Mouse (Mus musculus): ENCODE results near the gene Wbp1l. TPM values are rescaled to one million over a fixed set of nuclear protein-coding genes. Genes with fewer than 3 reads are reported as not detected.

The Wbp1l gene
- polyA plus RNA-seq, 1 experiment, result 50.6 TPM

DNA sequence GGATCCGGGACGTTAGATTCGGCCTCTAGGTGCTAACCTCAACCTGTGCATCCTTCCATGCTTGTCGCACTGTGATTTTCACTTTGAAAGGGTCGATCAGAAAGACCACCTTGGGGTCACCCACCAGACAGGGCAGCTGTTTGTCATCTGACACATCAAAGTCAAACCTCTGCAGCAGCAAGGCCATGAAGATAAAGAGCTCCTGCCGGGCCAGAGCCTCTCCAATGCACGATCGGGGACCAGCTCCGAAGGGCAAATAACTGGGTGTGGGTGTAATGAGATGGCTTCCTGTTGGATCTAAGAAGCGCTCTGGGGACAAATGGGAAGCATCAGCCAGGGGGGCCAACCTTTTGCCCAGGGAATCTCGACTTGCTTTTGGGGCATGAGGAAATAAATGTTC, 68.4 kb downstream of the Wbp1l start:
- H3K27ac ChIP-seq (ENCODE audit: insufficient read depth, low read length), result no peak overlapping the region
- H3K4me1 ChIP-seq (ENCODE audit: control insufficient read depth, insufficient read depth, low read length), result no peaks in the 10 kb centered on the region; the same call in 1 of the 2 replicates
- no peak for TF ChIP-seq POLR2A (IDR thresholded peaks at IDR 0.05; ENCODE audit: low read depth, low read length)
- TF ChIP-seq CTCF (IDR thresholded peaks at IDR 0.05; ENCODE audit: borderline replicate concordance, insufficient read depth, low read length), result no peak
- no peak overlapping the region for H3K4me3 ChIP-seq (ENCODE audit: insufficient read depth, low read length)

DNA sequence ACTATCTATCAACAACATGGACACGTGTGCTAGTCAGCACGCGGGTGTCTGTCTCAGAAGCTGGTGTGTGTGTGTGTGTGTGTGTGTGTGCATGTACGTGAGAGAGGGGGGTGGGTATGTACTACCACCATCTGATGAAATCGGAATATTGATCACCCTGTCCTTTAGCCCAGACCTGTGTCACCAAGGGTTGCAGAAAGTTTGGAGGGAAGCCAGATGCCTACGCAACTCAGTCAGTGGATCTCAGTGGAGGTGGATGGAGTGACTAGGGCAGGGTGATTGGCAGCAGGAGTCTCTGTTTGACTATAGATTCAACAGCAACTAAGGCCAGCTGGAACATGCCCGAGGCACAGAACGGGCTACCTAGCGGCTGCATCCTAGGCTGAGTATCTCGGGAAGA, 69.4 kb downstream of the Wbp1l start:
- Histone ChIP-seq H3K4me1 (ENCODE audit: control insufficient read depth, insufficient read depth, low read length) (no peaks in the 10 kb centered on the region; the same call in 1 of the 2 replicates), H3K27ac (ENCODE audit: insufficient read depth, low read length) (no peak overlapping the region), H3K4me3 (ENCODE audit: insufficient read depth, low read length) (no peak overlapping the region)
- TF ChIP-seq POLR2A (IDR thresholded peaks at IDR 0.05; ENCODE audit: low read depth, low read length), result no peak
- no peak for TF ChIP-seq CTCF (IDR thresholded peaks at IDR 0.05; ENCODE audit: borderline replicate concordance, insufficient read depth, low read length)

DNA sequence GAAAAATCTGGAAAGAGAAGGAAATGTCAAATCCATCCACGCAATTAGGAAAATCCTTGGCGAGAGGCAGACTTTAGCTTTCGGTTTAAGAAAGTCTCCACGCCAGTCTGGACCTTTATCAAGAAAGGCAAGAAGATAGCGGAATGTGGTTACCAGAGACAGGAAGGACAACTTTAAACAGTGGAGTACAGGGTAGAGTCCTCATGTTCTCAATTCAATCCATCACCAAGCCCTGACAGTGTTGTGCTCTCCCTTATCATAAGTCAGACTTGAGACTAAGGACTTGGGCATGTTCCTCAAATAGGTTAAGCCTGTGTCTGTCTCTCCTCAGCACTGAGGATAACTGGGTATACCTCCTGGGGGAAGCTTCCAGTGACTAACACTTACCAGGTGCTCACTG, 70.9 kb downstream of the Wbp1l start:
- no peak overlapping the region for H3K4me3 ChIP-seq (ENCODE audit: insufficient read depth, low read length)
- no peaks in the 10 kb centered on the region; the same call in 1 of the 2 replicates for H3K4me1 ChIP-seq (ENCODE audit: control insufficient read depth, insufficient read depth, low read length)
- TF ChIP-seq POLR2A (IDR thresholded peaks at IDR 0.05; ENCODE audit: low read depth, low read length) (no peak), CTCF (IDR thresholded peaks at IDR 0.05; ENCODE audit: borderline replicate concordance, insufficient read depth, low read length) (no peak)
- H3K27ac ChIP-seq (ENCODE audit: insufficient read depth, low read length), result no peak overlapping the region

DNA sequence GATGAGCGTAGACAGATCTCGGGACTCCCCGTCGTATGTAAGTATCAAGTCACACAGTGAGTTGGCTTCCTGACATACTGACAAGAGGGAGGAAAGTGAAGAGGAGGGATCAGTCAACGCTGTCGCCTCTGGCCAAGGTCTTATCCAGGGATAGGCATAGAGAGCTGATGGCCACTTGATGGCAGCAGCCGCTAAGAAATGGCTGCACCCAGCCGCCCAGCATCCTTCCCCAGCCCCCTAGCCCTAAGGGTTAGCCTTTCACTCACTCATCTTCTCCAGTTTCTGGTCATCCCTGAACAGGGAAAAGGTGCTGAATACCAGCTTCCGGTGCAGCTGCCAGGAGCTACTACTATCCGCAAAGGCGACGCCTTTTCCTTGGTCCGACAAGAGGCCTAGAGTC, 71.8 kb downstream of the Wbp1l start:
- Histone ChIP-seq H3K4me1 (ENCODE audit: control insufficient read depth, insufficient read depth, low read length) (no peaks in the 10 kb centered on the region; the same call in 1 of the 2 replicates), H3K27ac (ENCODE audit: insufficient read depth, low read length) (no peak overlapping the region), H3K4me3 (ENCODE audit: insufficient read depth, low read length) (no peak overlapping the region)
- TF ChIP-seq POLR2A (IDR thresholded peaks at IDR 0.05; ENCODE audit: low read depth, low read length) (no peak), CTCF (IDR thresholded peaks at IDR 0.05; ENCODE audit: borderline replicate concordance, insufficient read depth, low read length) (peak; percentile 76)

DNA sequence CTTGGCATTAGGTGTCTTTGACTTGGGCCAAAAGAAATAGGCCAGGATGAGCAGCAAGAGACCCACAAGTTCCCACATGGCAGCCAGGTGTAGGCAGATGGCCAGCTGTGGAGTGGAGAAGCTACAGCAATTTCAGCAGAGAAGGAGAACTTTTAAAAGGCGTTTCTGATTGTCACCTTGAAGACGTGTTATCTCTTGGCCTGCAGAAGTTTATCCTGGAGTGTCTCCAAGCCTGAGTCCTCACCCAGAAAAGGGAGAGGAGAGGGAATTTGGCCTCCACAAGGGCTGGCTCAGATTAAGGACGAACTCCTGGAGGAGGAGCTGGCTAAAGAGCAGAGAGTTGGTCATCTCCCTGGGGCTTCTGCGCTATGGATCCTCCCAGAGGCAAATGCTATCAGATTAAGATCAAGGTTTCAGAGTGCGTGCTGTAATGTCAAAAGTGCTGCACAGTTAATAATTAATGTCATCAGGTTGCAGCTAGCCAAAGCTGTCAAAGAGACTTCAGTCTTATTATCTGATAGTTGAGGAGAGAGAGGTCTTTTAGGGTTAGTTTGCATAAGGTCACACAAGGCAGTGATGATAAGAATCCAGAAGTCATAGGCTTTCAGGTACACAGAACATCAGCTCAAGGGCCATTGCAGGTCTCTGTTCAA, 74.0 kb downstream of the Wbp1l start, which contains the start of gene Cyp17a1:
Cyp17a1 (minus strand) TSS at position 407 of the 653 bp plus-strand sequence.
- no peak for TF ChIP-seq CTCF (IDR thresholded peaks at IDR 0.05; ENCODE audit: borderline replicate concordance, insufficient read depth, low read length)
- no peak for TF ChIP-seq POLR2A (IDR thresholded peaks at IDR 0.05; ENCODE audit: low read depth, low read length)
- Histone ChIP-seq H3K27ac (ENCODE audit: insufficient read depth, low read length) (no peak within 1 kb of the TSS), H3K4me1 (ENCODE audit: control insufficient read depth, insufficient read depth, low read length) (no peaks in the 10 kb centered on the region), H3K4me3 (ENCODE audit: insufficient read depth, low read length) (no peak within 1 kb of the TSS)

DNA sequence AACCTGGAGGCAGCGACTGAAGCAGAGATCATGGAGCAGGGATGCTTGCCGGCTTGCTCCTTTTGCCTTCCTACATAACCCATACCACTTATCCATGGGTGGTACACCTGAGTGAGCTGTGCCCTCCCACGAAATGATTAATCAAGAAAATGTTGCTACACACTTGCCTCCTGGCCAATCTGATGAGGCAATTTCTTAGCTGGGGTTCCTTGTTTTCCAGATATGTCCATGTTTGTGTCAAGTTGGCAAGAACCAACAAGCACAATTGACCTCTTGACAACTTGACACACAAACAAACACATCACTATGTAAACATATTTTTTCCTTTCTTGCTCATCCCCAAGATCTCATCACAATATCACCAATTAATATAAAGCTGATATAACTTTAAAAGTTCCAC, 76.8 kb downstream of the Wbp1l start:
- TF ChIP-seq POLR2A (IDR thresholded peaks at IDR 0.05; ENCODE audit: low read depth, low read length) (no peak), CTCF (IDR thresholded peaks at IDR 0.05; ENCODE audit: borderline replicate concordance, insufficient read depth, low read length) (no peak)
- Histone ChIP-seq H3K27ac (ENCODE audit: insufficient read depth, low read length) (no peak overlapping the region), H3K4me1 (ENCODE audit: control insufficient read depth, insufficient read depth, low read length) (no peaks in the 10 kb centered on the region), H3K4me3 (ENCODE audit: insufficient read depth, low read length) (no peak overlapping the region)

DNA sequence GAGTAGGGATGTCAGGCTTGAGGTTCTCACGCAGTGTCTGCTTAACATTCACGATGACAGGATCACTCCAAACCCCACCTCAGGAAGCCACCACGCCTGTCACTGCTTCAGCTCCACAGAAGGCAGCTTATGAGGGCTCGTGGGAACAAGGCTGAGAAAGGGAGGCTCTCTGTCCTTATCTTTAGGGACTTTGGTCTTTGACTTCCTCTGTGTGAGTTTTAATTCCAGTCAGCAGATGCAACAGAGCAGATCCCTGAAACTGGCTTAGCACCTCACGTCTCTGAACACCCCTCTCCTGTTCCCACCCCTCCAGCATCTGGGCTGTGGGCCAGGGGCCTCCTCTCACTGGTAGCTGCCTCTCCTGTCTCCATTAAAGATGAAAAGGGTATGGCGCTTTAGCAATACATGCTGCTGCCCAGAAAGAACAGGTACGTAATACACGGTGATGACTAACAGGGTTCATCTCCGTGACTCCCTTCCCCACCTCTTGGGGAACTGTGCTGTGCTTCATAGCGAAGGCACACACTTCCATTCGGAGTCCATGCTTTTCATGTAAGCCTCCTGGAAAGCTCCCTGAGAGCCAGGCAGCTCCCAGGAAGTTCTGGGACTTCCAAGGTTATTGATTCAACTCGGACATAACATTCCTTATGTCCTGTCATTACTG, 81.0 kb downstream of the Wbp1l start:
- Histone ChIP-seq H3K27ac (ENCODE audit: insufficient read depth, low read length) (no peak overlapping the region), H3K4me1 (ENCODE audit: control insufficient read depth, insufficient read depth, low read length) (no peaks in the 10 kb centered on the region), H3K4me3 (ENCODE audit: insufficient read depth, low read length) (no peak overlapping the region)
- no peak for TF ChIP-seq CTCF (IDR thresholded peaks at IDR 0.05; ENCODE audit: borderline replicate concordance, insufficient read depth, low read length)
- no peak for TF ChIP-seq POLR2A (IDR thresholded peaks at IDR 0.05; ENCODE audit: low read depth, low read length)

GRCm38 (mm10) chr19:46689460-46690372, 90.8 kb downstream of the Wbp1l start, which contains the start of gene Borcs7:
Gene Borcs7 (plus strand): TSS chr19:46689906.
- TF ChIP-seq CTCF (IDR thresholded peaks at IDR 0.05; ENCODE audit: borderline replicate concordance, insufficient read depth, low read length) (no peak), POLR2A (IDR thresholded peaks at IDR 0.05; ENCODE audit: low read depth, low read length) (peak; percentile 74)
- H3K4me1 ChIP-seq (ENCODE audit: control insufficient read depth, insufficient read depth, low read length), result no peaks in the 10 kb centered on the region; the same call in 1 of the 2 replicates
- H3K27ac ChIP-seq (ENCODE audit: insufficient read depth, low read length), result no peak within 1 kb of the TSS
- H3K4me3 ChIP-seq (ENCODE audit: insufficient read depth, low read length), result peak within 1 kb of the TSS; percentile 55

DNA sequence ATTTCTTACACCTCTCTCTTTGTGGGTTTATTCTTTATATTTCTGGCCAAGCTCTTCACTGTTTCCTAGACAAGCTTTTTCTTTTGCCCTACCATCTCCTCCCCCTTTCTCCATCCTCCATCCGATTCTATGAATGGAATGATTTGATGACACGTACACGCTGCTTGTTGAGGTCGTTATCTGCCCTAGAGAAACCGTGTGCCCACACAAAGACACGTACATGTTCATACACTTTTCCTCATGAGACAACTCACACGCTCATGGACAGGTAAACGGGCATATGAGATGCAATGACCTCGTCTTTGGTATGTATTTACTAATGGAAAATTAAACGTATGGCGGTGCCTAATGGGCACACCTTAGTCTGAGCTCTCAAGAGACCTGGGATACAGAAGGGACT, 91.5 kb downstream of the Wbp1l start:
- no peak overlapping the region for H3K27ac ChIP-seq (ENCODE audit: insufficient read depth, low read length)

More for the DNA sequence above, 91.5 kb downstream of the Wbp1l start:
- H3K4me1 ChIP-seq (ENCODE audit: control insufficient read depth, insufficient read depth, low read length), result no peaks in the 10 kb centered on the region; the same call in 1 of the 2 replicates
- H3K4me3 ChIP-seq (ENCODE audit: insufficient read depth, low read length), result peak overlapping the region; percentile 55
- TF ChIP-seq POLR2A (IDR thresholded peaks at IDR 0.05; ENCODE audit: low read depth, low read length), result 0 out of 2 replicates have a peak, but pooled peaks have one; percentile 17
- no peak for TF ChIP-seq CTCF (IDR thresholded peaks at IDR 0.05; ENCODE audit: borderline replicate concordance, insufficient read depth, low read length)

Measured in embryonic fibroblast, embryonic 13.5 days (primary cell).